Mouse (Mus musculus): ENCODE measurements at regions not wholly inside any gene's neighbourhood (a gene's known extent, or its start where the extent isn't known, plus 50 kb on each side); places are given as distances from the start of the nearest gene placed in this dataset.

DNA sequence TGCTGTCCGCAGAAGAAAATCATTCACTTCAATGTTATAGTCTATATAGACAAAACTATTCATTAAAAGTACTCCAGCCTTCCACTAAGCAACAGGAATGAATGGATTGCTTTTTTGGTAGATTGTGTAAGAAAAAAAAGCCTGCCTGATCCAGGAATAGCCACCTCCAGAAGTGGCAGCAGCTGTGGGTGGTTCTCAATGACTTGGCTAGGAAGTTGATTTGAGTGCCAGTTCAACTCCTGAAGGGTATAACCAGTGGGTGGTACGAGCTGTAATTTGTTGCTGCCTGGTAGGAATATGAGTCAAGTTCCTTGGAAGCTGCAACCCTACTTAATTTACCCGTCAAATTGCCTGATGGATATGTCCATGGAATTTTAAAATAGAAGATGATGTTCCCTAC lies 368.3 kb upstream of the Gm9747 start:
- no peaks in the 10 kb centered on the region for H3K36me3 ChIP-seq (ENCODE audit: insufficient read depth, low read length)
- no peak overlapping the region for H3K4me3 ChIP-seq (replicated peaks; ENCODE audit: low read length)
- TF ChIP-seq CTCF (conservative IDR thresholded peaks at IDR 0.05; ENCODE audit: low read length) (no peak), NANOG (IDR thresholded peaks at IDR 0.05; ENCODE audit: borderline replicate concordance, low read length) (no peak)
- H3K4me1 ChIP-seq (replicated peaks; ENCODE audit: low read depth, low read length) = no peaks in the 10 kb centered on the region
- no peaks in the 10 kb centered on the region for H3K9me3 ChIP-seq (ENCODE audit: low read length)
- no peaks in the 10 kb centered on the region for H3K27me3 ChIP-seq (ENCODE audit: insufficient read depth, low read length)

DNA sequence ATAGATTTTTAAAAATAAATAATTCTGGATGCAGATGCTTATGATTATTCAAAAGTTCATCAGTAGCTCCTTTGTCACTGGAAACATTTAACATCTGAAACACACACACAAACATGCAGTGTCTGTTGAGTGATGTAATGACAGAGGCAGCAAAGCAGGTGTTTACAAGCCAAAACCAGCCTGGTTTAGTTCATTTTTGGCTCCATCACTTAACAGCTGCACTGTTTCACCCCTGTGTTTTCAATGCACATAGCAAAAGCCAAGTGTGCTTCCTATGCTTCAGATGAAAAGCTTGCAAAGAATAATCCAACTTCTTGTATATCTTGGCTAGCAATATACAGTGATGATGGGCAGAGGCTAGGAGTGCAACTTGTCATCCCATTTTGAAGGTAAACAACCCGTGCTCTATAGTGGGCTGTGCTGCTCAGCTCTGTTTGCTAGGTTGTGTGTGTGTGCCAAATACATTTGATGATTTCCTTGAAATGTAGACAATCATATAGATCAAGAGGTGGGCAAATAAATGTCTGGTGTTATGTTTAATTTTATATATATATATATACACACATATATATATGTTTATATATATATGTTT lies 345.9 kb upstream of the Gm9747 start:
- TF ChIP-seq NANOG (IDR thresholded peaks at IDR 0.05; ENCODE audit: borderline replicate concordance, low read length) (no peak), CTCF (conservative IDR thresholded peaks at IDR 0.05; ENCODE audit: low read length) (no peak), POU5F1 (IDR thresholded peaks at IDR 0.05; ENCODE audit: borderline replicate concordance, low read length) (no peak)
- H3K27me3 ChIP-seq (ENCODE audit: insufficient read depth, low read length) = no peaks in the 10 kb centered on the region
- no peak overlapping the region for H3K4me3 ChIP-seq (replicated peaks; ENCODE audit: low read length)
- no peaks in the 10 kb centered on the region for H3K36me3 ChIP-seq (ENCODE audit: insufficient read depth, low read length)
- H3K4me1 ChIP-seq (replicated peaks; ENCODE audit: low read depth, low read length) = no peaks in the 10 kb centered on the region
- no peaks in the 10 kb centered on the region for H3K9me3 ChIP-seq (ENCODE audit: low read length)

- H3K4me1 ChIP-seq (replicated peaks; ENCODE audit: low read depth, low read length) = no peaks in the 10 kb centered on the region
- H3K27me3 ChIP-seq (ENCODE audit: insufficient read depth, low read length) = no peaks in the 10 kb centered on the region
- H3K9me3 ChIP-seq (ENCODE audit: low read length) = no peaks in the 10 kb centered on the region
- no peak overlapping the region for H3K4me3 ChIP-seq (replicated peaks; ENCODE audit: low read length)
- no peaks in the 10 kb centered on the region for H3K36me3 ChIP-seq (ENCODE audit: insufficient read depth, low read length)
- TF ChIP-seq POU5F1 (IDR thresholded peaks at IDR 0.05; ENCODE audit: borderline replicate concordance, low read length) = no peak
- TF ChIP-seq CTCF (conservative IDR thresholded peaks at IDR 0.05; ENCODE audit: low read length) = no peak
- TF ChIP-seq NANOG (IDR thresholded peaks at IDR 0.05; ENCODE audit: borderline replicate concordance, low read length) = no peak
These were observed 335.7 kb upstream of the Gm9747 start for GRCm38 (mm10) chr1:81897241-81897640.

DNA sequence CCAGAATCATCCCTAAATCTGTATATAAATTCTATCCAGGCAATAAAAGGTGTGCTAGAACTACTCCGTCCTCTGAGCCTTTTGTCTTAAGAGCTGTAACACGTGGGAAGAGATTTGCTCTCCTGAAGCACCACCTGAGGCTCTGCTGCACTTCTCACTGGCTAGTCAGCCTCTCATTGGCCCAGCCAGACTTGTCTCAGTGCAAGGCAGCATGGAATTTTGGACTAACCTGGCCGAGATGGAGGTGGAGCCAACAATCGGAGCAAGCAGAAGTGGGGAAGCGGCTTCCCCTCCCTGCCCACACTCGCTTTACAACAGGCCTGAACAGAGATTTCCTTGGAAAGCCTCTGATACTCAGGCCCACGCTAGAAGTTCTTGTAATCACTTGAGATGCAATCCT lies 332.1 kb upstream of the Gm9747 start:
- no peaks in the 10 kb centered on the region for H3K4me1 ChIP-seq (replicated peaks; ENCODE audit: low read depth, low read length)
- no peaks in the 10 kb centered on the region for H3K9me3 ChIP-seq (ENCODE audit: low read length)
- no peak for TF ChIP-seq POU5F1 (IDR thresholded peaks at IDR 0.05; ENCODE audit: borderline replicate concordance, low read length)
- TF ChIP-seq CTCF (conservative IDR thresholded peaks at IDR 0.05; ENCODE audit: low read length) = no peak
- no peaks in the 10 kb centered on the region for H3K36me3 ChIP-seq (ENCODE audit: insufficient read depth, low read length)
- no peak overlapping the region for H3K4me3 ChIP-seq (replicated peaks; ENCODE audit: low read length)
- no peaks in the 10 kb centered on the region for H3K27me3 ChIP-seq (ENCODE audit: insufficient read depth, low read length)

- Histone ChIP-seq H3K27me3 (ENCODE audit: insufficient read depth, low read length) (no peaks in the 10 kb centered on the region), H3K9me3 (ENCODE audit: low read length) (no peaks in the 10 kb centered on the region), H3K4me1 (replicated peaks; ENCODE audit: low read depth, low read length) (no peaks in the 10 kb centered on the region), H3K4me3 (replicated peaks; ENCODE audit: low read length) (no peak overlapping the region), H3K36me3 (ENCODE audit: insufficient read depth, low read length) (no peaks in the 10 kb centered on the region)
- no peak for TF ChIP-seq POU5F1 (IDR thresholded peaks at IDR 0.05; ENCODE audit: borderline replicate concordance, low read length)
- TF ChIP-seq CTCF (conservative IDR thresholded peaks at IDR 0.05; ENCODE audit: low read length) = no peak
These were observed 328.9 kb upstream of the Gm9747 start for GRCm38 (mm10) chr1:81904056-81904455.

DNA sequence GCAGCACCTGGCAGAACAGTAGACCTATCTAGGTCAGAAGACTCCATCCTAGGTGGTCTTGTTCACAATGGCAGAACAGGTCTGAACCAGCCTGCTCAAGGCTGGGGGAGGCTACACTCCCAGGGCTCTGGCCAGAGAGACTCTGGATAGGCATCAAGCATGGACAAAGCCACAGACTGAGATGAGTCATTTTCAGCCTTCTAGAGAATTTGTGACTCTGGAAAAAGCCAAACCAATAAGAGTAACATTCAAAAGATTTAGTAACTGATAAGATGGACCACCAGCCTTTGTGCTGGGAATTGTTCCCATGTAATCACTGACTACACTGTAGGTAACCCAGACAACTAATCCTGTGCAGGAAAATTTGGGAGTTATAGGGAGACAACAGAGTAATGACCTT lies 320.3 kb upstream of the Gm9747 start:
- H3K27me3 ChIP-seq (ENCODE audit: insufficient read depth, low read length) = no peaks in the 10 kb centered on the region
- no peak overlapping the region for H3K4me3 ChIP-seq (replicated peaks; ENCODE audit: low read length)
- H3K4me1 ChIP-seq (replicated peaks; ENCODE audit: low read depth, low read length) = no peaks in the 10 kb centered on the region
- no peaks in the 10 kb centered on the region for H3K9me3 ChIP-seq (ENCODE audit: low read length)
- no peaks in the 10 kb centered on the region for H3K36me3 ChIP-seq (ENCODE audit: insufficient read depth, low read length)
- no peak for TF ChIP-seq POU5F1 (IDR thresholded peaks at IDR 0.05; ENCODE audit: borderline replicate concordance, low read length)
- no peak for TF ChIP-seq NANOG (IDR thresholded peaks at IDR 0.05; ENCODE audit: borderline replicate concordance, low read length)
- TF ChIP-seq CTCF (conservative IDR thresholded peaks at IDR 0.05; ENCODE audit: low read length) = no peak

DNA sequence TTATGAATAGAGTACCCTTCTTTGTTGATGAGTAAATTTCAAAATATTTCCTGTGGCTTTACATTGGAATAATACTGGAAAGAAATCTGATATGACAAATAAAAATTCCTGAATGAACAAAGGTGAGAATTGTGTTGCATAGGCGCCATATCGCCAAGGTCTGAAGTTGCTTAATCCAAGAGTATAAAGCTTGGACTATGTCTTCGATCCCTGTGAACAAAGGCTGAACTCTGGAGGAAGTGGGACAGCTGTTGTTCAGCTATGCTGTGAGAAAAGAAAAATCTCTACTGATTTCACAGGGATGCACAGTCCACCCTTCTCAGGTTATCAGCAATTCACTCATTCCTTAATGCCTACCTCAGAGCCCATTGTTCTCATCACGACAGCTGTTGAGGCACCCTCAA lies 319.3 kb upstream of the Gm9747 start:
- H3K27me3 ChIP-seq (ENCODE audit: insufficient read depth, low read length) = no peaks in the 10 kb centered on the region
- no peaks in the 10 kb centered on the region for H3K4me1 ChIP-seq (replicated peaks; ENCODE audit: low read depth, low read length)
- no peak overlapping the region for H3K4me3 ChIP-seq (replicated peaks; ENCODE audit: low read length)
- TF ChIP-seq CTCF (conservative IDR thresholded peaks at IDR 0.05; ENCODE audit: low read length) (no peak), NANOG (IDR thresholded peaks at IDR 0.05; ENCODE audit: borderline replicate concordance, low read length) (no peak), POU5F1 (IDR thresholded peaks at IDR 0.05; ENCODE audit: borderline replicate concordance, low read length) (no peak)
- no peaks in the 10 kb centered on the region for H3K9me3 ChIP-seq (ENCODE audit: low read length)
- H3K36me3 ChIP-seq (ENCODE audit: insufficient read depth, low read length) = no peaks in the 10 kb centered on the region

GRCm38 (mm10) chr1:81916840-81917239 lies 316.1 kb upstream of the Gm9747 start:
- Histone ChIP-seq H3K27me3 (ENCODE audit: insufficient read depth, low read length) (no peaks in the 10 kb centered on the region), H3K36me3 (ENCODE audit: insufficient read depth, low read length) (no peaks in the 10 kb centered on the region)
- TF ChIP-seq POU5F1 (IDR thresholded peaks at IDR 0.05; ENCODE audit: borderline replicate concordance, low read length) = no peak
- no peak for TF ChIP-seq NANOG (IDR thresholded peaks at IDR 0.05; ENCODE audit: borderline replicate concordance, low read length)
- no peak for TF ChIP-seq CTCF (conservative IDR thresholded peaks at IDR 0.05; ENCODE audit: low read length)

DNA sequence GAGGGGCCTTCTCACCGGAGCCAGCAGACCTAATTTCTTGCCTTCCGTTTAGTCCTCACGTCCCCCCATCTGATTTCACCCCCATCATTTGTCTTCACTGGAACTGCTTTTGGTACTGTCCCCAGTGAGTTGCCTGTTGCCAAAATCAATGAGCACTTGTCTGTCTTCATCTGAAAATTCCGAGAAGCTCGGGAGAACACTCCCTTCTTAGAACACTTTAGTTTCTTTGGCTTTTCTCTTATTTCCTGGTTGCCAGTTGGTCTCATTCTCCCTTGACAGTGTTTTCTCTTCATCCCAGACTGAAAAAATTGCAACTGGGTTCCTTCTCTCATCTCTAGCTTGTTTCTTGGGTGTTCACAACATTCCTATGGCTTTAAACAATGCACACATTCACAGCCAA lies 305.2 kb upstream of the Gm9747 start:
- TF ChIP-seq CTCF (conservative IDR thresholded peaks at IDR 0.05; ENCODE audit: low read length) (no peak), POU5F1 (IDR thresholded peaks at IDR 0.05; ENCODE audit: borderline replicate concordance, low read length) (no peak), NANOG (IDR thresholded peaks at IDR 0.05; ENCODE audit: borderline replicate concordance, low read length) (no peak)
- no peak overlapping the region for H3K4me3 ChIP-seq (replicated peaks; ENCODE audit: low read length)
- no peaks in the 10 kb centered on the region for H3K9me3 ChIP-seq (ENCODE audit: low read length)

More at GRCm38 (mm10) chr1:81916840-81917239, 316.1 kb upstream of the Gm9747 start:
- Histone ChIP-seq H3K4me3 (replicated peaks; ENCODE audit: low read length) (no peak overlapping the region), H3K4me1 (replicated peaks; ENCODE audit: low read depth, low read length) (no peaks in the 10 kb centered on the region), H3K9me3 (ENCODE audit: low read length) (no peaks in the 10 kb centered on the region)

More for the DNA sequence above, 305.2 kb upstream of the Gm9747 start:
- Histone ChIP-seq H3K36me3 (ENCODE audit: insufficient read depth, low read length) (no peaks in the 10 kb centered on the region), H3K4me1 (replicated peaks; ENCODE audit: low read depth, low read length) (no peaks in the 10 kb centered on the region), H3K27me3 (ENCODE audit: insufficient read depth, low read length) (no peaks in the 10 kb centered on the region)

Data from E14TG2a.4 (cell line).